Mouse (Mus musculus): ENCODE data around the gene Gm12248. TPM values are rescaled to one million over a fixed set of nuclear protein-coding genes. Genes with fewer than 3 reads are reported as not detected.

The Gm12248 gene
- polyA plus RNA-seq, 1 experiment from 2014 or later: not detected

- no peak overlapping the region for H3K9ac ChIP-seq (ENCODE audit: low read depth, low read length)
- H3K27ac ChIP-seq (ENCODE audit: low read depth, low read length): no peak overlapping the region
- peaks cover 36% of the 10 kb centered on the region for H3K4me1 ChIP-seq (ENCODE audit: control insufficient read depth, insufficient read depth, low read length)
- WGBS (ENCODE audit: insufficient replicate concordance): 64% methylated on average over 1 of the region's 1 CpGs
- H3K27me3 ChIP-seq (ENCODE audit: control insufficient read depth, insufficient read depth, low read length): no peaks in the 10 kb centered on the region
- H3K36me3 ChIP-seq (ENCODE audit: control insufficient read depth, insufficient read depth, low read length): no peaks in the 10 kb centered on the region
- no peak overlapping the region for H3K4me2 ChIP-seq
- ATAC-seq (replicated peaks; ENCODE audit: insufficient number of reproducible peaks, low FRiP score, low TSS enrichment): no peak
- H3K4me3 ChIP-seq (ENCODE audit: low read depth, low read length): no peak overlapping the region
- H3K9me3 ChIP-seq (replicated peaks; ENCODE audit: control insufficient read depth, low read length): no peaks in the 10 kb centered on the region
Measured at GRCm38 (mm10) chr11:58024271-58024670, 68.7 kb downstream of the Gm12248 start.

- Histone ChIP-seq H3K4me1 (ENCODE audit: control insufficient read depth, insufficient read depth, low read length) (peaks cover 58% of the 10 kb centered on the region), H3K9me3 (replicated peaks; ENCODE audit: control insufficient read depth, low read length) (no peaks in the 10 kb centered on the region), H3K9ac (ENCODE audit: low read depth, low read length) (0 out of 2 replicates have a peak overlapping the region, but pooled peaks have one; percentile 7), H3K27me3 (ENCODE audit: control insufficient read depth, insufficient read depth, low read length) (no peaks in the 10 kb centered on the region), H3K27ac (ENCODE audit: low read depth, low read length) (0 out of 2 replicates have a peak overlapping the region, but pooled peaks have one; percentile 57), H3K36me3 (ENCODE audit: control insufficient read depth, insufficient read depth, low read length) (no peaks in the 10 kb centered on the region), H3K4me2 (no peak overlapping the region; the same call in 1 of the 2 replicates), H3K4me3 (ENCODE audit: low read depth, low read length) (no peak overlapping the region)
- no peak for ATAC-seq (replicated peaks; ENCODE audit: insufficient number of reproducible peaks, low FRiP score, low TSS enrichment)
- 11% methylated on average over 2 of the region's 2 CpGs for WGBS (ENCODE audit: insufficient replicate concordance)
Measured at GRCm38 (mm10) chr11:58021618-58022017, 71.3 kb downstream of the Gm12248 start.

GRCm38 (mm10) chr11:58021095-58021494, 71.8 kb downstream of the Gm12248 start:
- 40% methylated on average over 1 of the region's 1 CpGs for WGBS (ENCODE audit: insufficient replicate concordance)
- Histone ChIP-seq H3K4me2 (peak overlapping the region; percentile 36), H3K9me3 (replicated peaks; ENCODE audit: control insufficient read depth, low read length) (no peaks in the 10 kb centered on the region), H3K36me3 (ENCODE audit: control insufficient read depth, insufficient read depth, low read length) (no peaks in the 10 kb centered on the region), H3K4me3 (ENCODE audit: low read depth, low read length) (no peak overlapping the region), H3K9ac (ENCODE audit: low read depth, low read length) (no peak overlapping the region), H3K27ac (ENCODE audit: low read depth, low read length) (peak overlapping the region; percentile 57), H3K4me1 (ENCODE audit: control insufficient read depth, insufficient read depth, low read length) (peaks cover 60% of the 10 kb centered on the region), H3K27me3 (ENCODE audit: control insufficient read depth, insufficient read depth, low read length) (no peaks in the 10 kb centered on the region)
- ATAC-seq (replicated peaks; ENCODE audit: insufficient number of reproducible peaks, low FRiP score, low TSS enrichment): no peak

GRCm38 (mm10) chr11:58018701-58019100, 74.2 kb downstream of the Gm12248 start:
- 76% methylated on average over 4 of the region's 4 CpGs for WGBS (ENCODE audit: insufficient replicate concordance)
- Histone ChIP-seq H3K4me1 (ENCODE audit: control insufficient read depth, insufficient read depth, low read length) (peaks cover 58% of the 10 kb centered on the region), H3K4me3 (ENCODE audit: low read depth, low read length) (no peak overlapping the region), H3K27me3 (ENCODE audit: control insufficient read depth, insufficient read depth, low read length) (no peaks in the 10 kb centered on the region), H3K9me3 (replicated peaks; ENCODE audit: control insufficient read depth, low read length) (no peaks in the 10 kb centered on the region), H3K9ac (ENCODE audit: low read depth, low read length) (no peak overlapping the region; the same call in 1 of the 2 replicates), H3K36me3 (ENCODE audit: control insufficient read depth, insufficient read depth, low read length) (no peaks in the 10 kb centered on the region), H3K4me2 (no peak overlapping the region), H3K27ac (ENCODE audit: low read depth, low read length) (no peak overlapping the region)
- ATAC-seq (replicated peaks; ENCODE audit: insufficient number of reproducible peaks, low FRiP score, low TSS enrichment): no peak

GRCm38 (mm10) chr11:58018287-58018686, 74.6 kb downstream of the Gm12248 start:
- H3K4me2 ChIP-seq: no peak overlapping the region
- H3K4me1 ChIP-seq (ENCODE audit: control insufficient read depth, insufficient read depth, low read length): peaks cover 58% of the 10 kb centered on the region
- H3K4me3 ChIP-seq (ENCODE audit: low read depth, low read length): no peak overlapping the region
- no peak overlapping the region for H3K27ac ChIP-seq (ENCODE audit: low read depth, low read length)
- ATAC-seq (replicated peaks; ENCODE audit: insufficient number of reproducible peaks, low FRiP score, low TSS enrichment): no peak
- WGBS (ENCODE audit: insufficient replicate concordance): 33% methylated on average over 2 of the region's 2 CpGs
- H3K9me3 ChIP-seq (replicated peaks; ENCODE audit: control insufficient read depth, low read length): no peaks in the 10 kb centered on the region
- no peak overlapping the region; the same call in 1 of the 2 replicates for H3K9ac ChIP-seq (ENCODE audit: low read depth, low read length)
- H3K36me3 ChIP-seq (ENCODE audit: control insufficient read depth, insufficient read depth, low read length): no peaks in the 10 kb centered on the region
- no peaks in the 10 kb centered on the region for H3K27me3 ChIP-seq (ENCODE audit: control insufficient read depth, insufficient read depth, low read length)

GRCm38 (mm10) chr11:58017422-58017821, 75.5 kb downstream of the Gm12248 start:
- peak overlapping the region; percentile 70 for H3K27ac ChIP-seq (ENCODE audit: low read depth, low read length)
- H3K4me3 ChIP-seq (ENCODE audit: low read depth, low read length): no peak overlapping the region
- H3K4me1 ChIP-seq (ENCODE audit: control insufficient read depth, insufficient read depth, low read length): peaks cover 58% of the 10 kb centered on the region
- no peak for ATAC-seq (replicated peaks; ENCODE audit: insufficient number of reproducible peaks, low FRiP score, low TSS enrichment)
- no peaks in the 10 kb centered on the region for H3K36me3 ChIP-seq (ENCODE audit: control insufficient read depth, insufficient read depth, low read length)
- no peaks in the 10 kb centered on the region for H3K27me3 ChIP-seq (ENCODE audit: control insufficient read depth, insufficient read depth, low read length)
- H3K4me2 ChIP-seq: peak overlapping the region; percentile 43
- H3K9me3 ChIP-seq (replicated peaks; ENCODE audit: control insufficient read depth, low read length): no peaks in the 10 kb centered on the region
- 35% methylated on average over 1 of the region's 1 CpGs for WGBS (ENCODE audit: insufficient replicate concordance)
- H3K9ac ChIP-seq (ENCODE audit: low read depth, low read length): 0 out of 2 replicates have a peak overlapping the region, but pooled peaks have one; percentile 31

GRCm38 (mm10) chr11:58016371-58016770, 76.6 kb downstream of the Gm12248 start:
- no peak overlapping the region for H3K4me3 ChIP-seq (ENCODE audit: low read depth, low read length)
- no peaks in the 10 kb centered on the region for H3K9me3 ChIP-seq (replicated peaks; ENCODE audit: control insufficient read depth, low read length)

GRCm38 (mm10) chr11:58015339-58015738, 77.6 kb downstream of the Gm12248 start:
- Histone ChIP-seq H3K9me3 (replicated peaks; ENCODE audit: control insufficient read depth, low read length) (no peaks in the 10 kb centered on the region), H3K36me3 (ENCODE audit: control insufficient read depth, insufficient read depth, low read length) (no peaks in the 10 kb centered on the region), H3K9ac (ENCODE audit: low read depth, low read length) (no peak overlapping the region), H3K27me3 (ENCODE audit: control insufficient read depth, insufficient read depth, low read length) (no peaks in the 10 kb centered on the region), H3K4me1 (ENCODE audit: control insufficient read depth, insufficient read depth, low read length) (peaks cover 53% of the 10 kb centered on the region), H3K4me3 (ENCODE audit: low read depth, low read length) (no peak overlapping the region), H3K4me2 (no peak overlapping the region), H3K27ac (ENCODE audit: low read depth, low read length) (no peak overlapping the region)
- 80% methylated on average over 2 of the region's 2 CpGs for WGBS (ENCODE audit: insufficient replicate concordance)
- no peak for ATAC-seq (replicated peaks; ENCODE audit: insufficient number of reproducible peaks, low FRiP score, low TSS enrichment)

More at GRCm38 (mm10) chr11:58016371-58016770, 76.6 kb downstream of the Gm12248 start:
- no peak for ATAC-seq (replicated peaks; ENCODE audit: insufficient number of reproducible peaks, low FRiP score, low TSS enrichment)
- H3K36me3 ChIP-seq (ENCODE audit: control insufficient read depth, insufficient read depth, low read length): no peaks in the 10 kb centered on the region
- H3K27me3 ChIP-seq (ENCODE audit: control insufficient read depth, insufficient read depth, low read length): no peaks in the 10 kb centered on the region
- no peak overlapping the region for H3K27ac ChIP-seq (ENCODE audit: low read depth, low read length)
- peak overlapping the region; percentile 20 for H3K4me2 ChIP-seq
- 59% methylated on average over 3 of the region's 3 CpGs for whole genome bisulfite sequencing (ENCODE audit: insufficient replicate concordance)
- H3K4me1 ChIP-seq (ENCODE audit: control insufficient read depth, insufficient read depth, low read length): peaks cover 53% of the 10 kb centered on the region
- H3K9ac ChIP-seq (ENCODE audit: low read depth, low read length): no peak overlapping the region

GRCm38 (mm10) chr11:58014604-58015003, 78.3 kb downstream of the Gm12248 start:
- no peak overlapping the region for H3K4me3 ChIP-seq (ENCODE audit: low read depth, low read length)
- ATAC-seq (replicated peaks; ENCODE audit: insufficient number of reproducible peaks, low FRiP score, low TSS enrichment): no peak
- H3K9ac ChIP-seq (ENCODE audit: low read depth, low read length): no peak overlapping the region
- H3K36me3 ChIP-seq (ENCODE audit: control insufficient read depth, insufficient read depth, low read length): no peaks in the 10 kb centered on the region
- no peak overlapping the region for H3K4me2 ChIP-seq
- H3K4me1 ChIP-seq (ENCODE audit: control insufficient read depth, insufficient read depth, low read length): peaks cover 54% of the 10 kb centered on the region
- H3K9me3 ChIP-seq (replicated peaks; ENCODE audit: control insufficient read depth, low read length): no peaks in the 10 kb centered on the region
- H3K27me3 ChIP-seq (ENCODE audit: control insufficient read depth, insufficient read depth, low read length): no peaks in the 10 kb centered on the region
- WGBS (ENCODE audit: insufficient replicate concordance): 63% methylated on average over 1 of the region's 1 CpGs
- H3K27ac ChIP-seq (ENCODE audit: low read depth, low read length): no peak overlapping the region

Measured in heart, embryonic 11.5 days (tissue).